Mouse (Mus musculus) forebrain, embryonic 11.5 days (tissue): ENCODE measurements around the gene Gm45521. TPM values are rescaled to one million over a fixed set of nuclear protein-coding genes. Genes with fewer than 3 reads are reported as not detected.

Experiments used
- ATAC-seq: fragments of 200-750 bp; cut with Nextera tagmentation; replicated peaks from 2 replicates; pipeline ENCODE4 v1.8.0; 2017; ENCODE audit warnings: moderate TSS enrichment; ENCODE audit not compliant: low FRiP score
- DNase-seq: peaks from one replicate; pipeline ENCODE4 v3.0.0-alpha.2; 2017; ENCODE audit warnings: low spot score
- H3K27ac ChIP-seq: fragments of 300-500 bp; sonication (generic); 2 replicates; pipeline ENCODE4 v1.5.1; 2014; ENCODE audit warnings: low read depth, low read length
- H3K27me3 ChIP-seq: fragments of 300-500 bp; sonication (generic); 2 replicates; pipeline ENCODE4 v1.6.1; 2014; ENCODE audit warnings: mild to moderate bottlenecking, low read length, mixed read lengths; ENCODE audit not compliant: control insufficient read depth, insufficient read depth
- H3K36me3 ChIP-seq: fragments of 300-500 bp; sonication (generic); 2 replicates; pipeline ENCODE4 v1.6.1; 2014; ENCODE audit warnings: mild to moderate bottlenecking, low read length, moderate library complexity, mixed read lengths; ENCODE audit not compliant: control insufficient read depth, insufficient read depth
- H3K4me1 ChIP-seq: fragments of 300-500 bp; sonication (generic); replicated peaks from 2 replicates; pipeline ENCODE4 v1.6.1; 2014; ENCODE audit warnings: low read length, mixed read lengths; ENCODE audit not compliant: control insufficient read depth, insufficient read depth
- H3K4me2 ChIP-seq: fragments of 300-500 bp; sonication (generic); 2 replicates; pipeline ENCODE4 v1.6.1; 2014; ENCODE audit warnings: low read depth, mild to moderate bottlenecking, low read length, moderate library complexity, mixed read lengths; ENCODE audit not compliant: severe bottlenecking
- H3K4me3 ChIP-seq: fragments of 300-500 bp; sonication (generic); 2 replicates; pipeline ENCODE4 v1.5.1; 2014; ENCODE audit warnings: low read depth, low read length
- H3K9ac ChIP-seq: fragments of 300-500 bp; sonication (generic); 2 replicates; pipeline ENCODE4 v1.6.1; 2014; ENCODE audit warnings: low read length
- H3K9me3 ChIP-seq: fragments of 300-500 bp; sonication (generic); 2 replicates; pipeline ENCODE4 v1.6.1; 2016; ENCODE audit warnings: low read length, mixed read lengths; ENCODE audit not compliant: control insufficient read depth
- WGBS: fragments of 180-500 bp; shearing (Covaris S2); extraction: QIAGEN DNeasy Blood & Tissue Kit; methylation state at CpG from one replicate; pipeline ENCODE4 v1.1.7; 2014; 5-methylcytosine and 5-hydroxymethylcytosine counted together
- polyA plus RNA-seq: library from polyadenylated mRNA; unstranded; fragments of >200 nt; fragmentation: Nextera tagmentation; extraction: Ambion mirVana; gene quantifications from 2 replicates; pipeline ENCODE4 v1.2.1, GENCODE M21; 2014

Gm45521 gene
- polyA plus RNA-seq, 1 experiment from 2014 or later = not detected

- WGBS = 88% methylated on average over 2 of the region's 2 CpGs
- ATAC-seq = no peak
Observed at GRCm38 (mm10) chr14:8007486-8007885, 50.4 kb downstream of the Gm45521 start.

GRCm38 (mm10) chr14:8007923-8008322 is 50.8 kb downstream of the Gm45521 start:
- DNase-seq (no peak), ATAC-seq (no peak)
- no peak overlapping the region for H3K4me2 ChIP-seq
- peaks cover 8% of the 10 kb centered on the region; the same call in 1 of the 2 replicates for H3K4me1 ChIP-seq
- WGBS = 87% methylated on average over 10 of the region's 10 CpGs
- H3K9me3 ChIP-seq = no peaks in the 10 kb centered on the region
- no peak overlapping the region for H3K9ac ChIP-seq
- no peak overlapping the region for H3K27ac ChIP-seq
- no peaks in the 10 kb centered on the region for H3K27me3 ChIP-seq
- H3K4me3 ChIP-seq = no peak overlapping the region
- H3K36me3 ChIP-seq = no peaks in the 10 kb centered on the region

More at GRCm38 (mm10) chr14:8007486-8007885, 50.4 kb downstream of the Gm45521 start:
- Histone ChIP-seq H3K36me3 (no peaks in the 10 kb centered on the region), H3K9me3 (no peaks in the 10 kb centered on the region), H3K4me2 (no peak overlapping the region), H3K27ac (no peak overlapping the region), H3K27me3 (peaks cover under 1% of the 10 kb centered on the region; the same call in 1 of the 2 replicates), H3K4me1 (peaks cover 8% of the 10 kb centered on the region; the same call in 1 of the 2 replicates), H3K9ac (no peak overlapping the region), H3K4me3 (no peak overlapping the region)
- DNase-seq = no peak

Other genes starting within 250 kb of the Gm45521 start
- not detected in 2 replicates for gene Gm26661, start 165.7 kb upstream of the Gm45521 start, polyA plus RNA-seq
- 23.2 and 27.2 TPM in 2 replicates for gene Flnb, start 139.3 kb upstream of the Gm45521 start, polyA plus RNA-seq
- not detected in 2 replicates for gene Dnase1l3, start 37.3 kb downstream of the Gm45521 start, polyA plus RNA-seq
- 19.2 and 19.5 TPM in 2 replicates for gene Abhd6, start 45.6 kb downstream of the Gm45521 start, polyA plus RNA-seq
- gene Rpp14, start 123.1 kb downstream of the Gm45521 start, polyA plus RNA-seq = 64.5 and 69.2 TPM in 2 replicates
- gene Pxk, start 140.9 kb downstream of the Gm45521 start, polyA plus RNA-seq = 24.3 and 26.4 TPM in 2 replicates
- gene Pdhb, start 215.7 kb downstream of the Gm45521 start, polyA plus RNA-seq = 202 and 213 TPM in 2 replicates